Mouse (Mus musculus) lung, postnatal 25 days (tissue): ENCODE measurements around the gene Spen.

Source experiments
- DNase-seq: peaks from one replicate; pipeline ENCODE4 v3.0.0; 2022; ENCODE audit warnings: low spot score

Spen gene

GRCm38 (mm10) chr4:141528938-141529337, 9.5 kb downstream of the Spen start:
- DNase-seq = no peak

GRCm38 (mm10) chr4:141526936-141527650, 11.3 kb downstream of the Spen start:
- no peak for DNase-seq

- no peak for DNase-seq
Measured at GRCm38 (mm10) chr4:141525940-141526339, 12.5 kb downstream of the Spen start.

GRCm38 (mm10) chr4:141524658-141525057, 13.7 kb downstream of the Spen start:
- DNase-seq = no peak

- DNase-seq = no peak
Measured at GRCm38 (mm10) chr4:141523128-141523527, 15.3 kb downstream of the Spen start.

- no peak for DNase-seq
Measured at GRCm38 (mm10) chr4:141518386-141518785, 20.0 kb downstream of the Spen start.

DNA sequence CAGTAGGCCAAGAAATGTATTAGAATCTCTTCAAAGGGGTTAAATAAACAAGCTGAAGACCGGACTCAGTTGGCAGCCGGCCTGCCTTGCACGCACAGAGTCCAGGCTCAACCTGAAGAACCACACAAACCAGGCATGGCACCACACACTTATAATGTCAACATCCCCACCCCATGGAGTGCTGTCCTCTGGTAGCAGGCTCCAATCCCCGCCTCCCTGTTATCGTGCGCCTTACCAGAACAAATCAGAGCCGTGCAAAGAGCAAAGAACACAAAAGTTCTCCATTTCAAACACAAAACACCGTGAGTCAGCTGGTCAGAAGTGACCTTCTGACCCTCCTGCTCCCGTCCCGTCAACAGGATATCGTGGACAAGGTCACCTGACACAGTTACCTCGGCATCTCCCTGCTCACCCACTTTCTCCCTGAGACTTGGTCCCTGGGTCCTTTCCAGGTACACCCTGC, 24.2 kb downstream of the Spen start:
- peak; percentile 85 for DNase-seq

- no peak for DNase-seq
Measured at GRCm38 (mm10) chr4:141512145-141512544, 26.3 kb downstream of the Spen start.

GRCm38 (mm10) chr4:141510457-141510856, 27.9 kb downstream of the Spen start:
- peak; percentile 57 for DNase-seq

GRCm38 (mm10) chr4:141506893-141507292, 31.5 kb downstream of the Spen start:
- DNase-seq = peak; percentile 20

- peak; percentile 94 for DNase-seq
Measured at GRCm38 (mm10) chr4:141506352-141506751, 32.0 kb downstream of the Spen start.

GRCm38 (mm10) chr4:141505810-141506209, 32.6 kb downstream of the Spen start:
- no peak for DNase-seq

DNA sequence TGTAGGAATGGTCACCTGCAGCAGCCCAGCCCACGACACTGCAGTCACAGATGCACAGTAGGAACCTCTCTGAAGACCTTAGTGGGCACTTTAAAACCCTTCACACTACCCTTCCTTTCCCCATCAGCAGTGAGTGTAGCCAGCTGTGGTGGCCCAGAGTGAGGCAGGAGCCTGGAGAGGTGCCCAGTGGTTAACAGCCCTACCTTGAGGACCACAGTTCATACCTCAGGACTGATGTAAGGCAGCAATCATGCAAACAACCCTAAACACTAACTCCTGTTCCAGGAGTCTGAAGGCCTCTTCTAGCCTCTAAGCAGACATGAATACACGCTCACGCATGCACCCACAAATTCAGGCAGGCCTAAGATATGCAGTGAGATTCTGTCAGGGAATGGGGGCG, 33.9 kb downstream of the Spen start:
- DNase-seq = peak; percentile 51

GRCm38 (mm10) chr4:141502723-141503122, 35.7 kb downstream of the Spen start:
- DNase-seq = no peak

- DNase-seq = no peak
Measured at GRCm38 (mm10) chr4:141501058-141501457, 37.3 kb downstream of the Spen start.

- DNase-seq = no peak
Measured at GRCm38 (mm10) chr4:141500637-141501036, 37.8 kb downstream of the Spen start.

DNA sequence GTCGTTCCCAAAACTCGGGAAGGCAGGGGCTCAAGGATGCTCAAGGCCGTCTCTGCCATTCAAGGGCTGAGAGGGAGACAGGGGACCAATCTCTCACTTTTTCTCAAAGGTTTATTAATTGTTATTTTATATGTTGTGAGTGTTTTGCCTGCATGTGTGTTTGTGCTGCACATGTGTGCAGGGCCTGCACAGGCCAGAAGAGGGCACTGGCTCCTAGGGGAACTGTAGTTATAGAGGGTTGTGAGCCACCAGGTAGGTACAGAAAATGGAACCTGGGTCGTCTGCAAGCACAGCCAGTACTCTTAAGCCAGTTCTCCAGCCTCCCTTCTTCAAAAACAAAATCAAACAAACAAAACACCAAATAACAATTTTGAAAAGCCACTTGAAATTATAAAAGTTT, 49.7 kb downstream of the Spen start:
- DNase-seq = no peak

GRCm38 (mm10) chr4:141487581-141487980, 50.8 kb downstream of the Spen start:
- no peak for DNase-seq

DNA sequence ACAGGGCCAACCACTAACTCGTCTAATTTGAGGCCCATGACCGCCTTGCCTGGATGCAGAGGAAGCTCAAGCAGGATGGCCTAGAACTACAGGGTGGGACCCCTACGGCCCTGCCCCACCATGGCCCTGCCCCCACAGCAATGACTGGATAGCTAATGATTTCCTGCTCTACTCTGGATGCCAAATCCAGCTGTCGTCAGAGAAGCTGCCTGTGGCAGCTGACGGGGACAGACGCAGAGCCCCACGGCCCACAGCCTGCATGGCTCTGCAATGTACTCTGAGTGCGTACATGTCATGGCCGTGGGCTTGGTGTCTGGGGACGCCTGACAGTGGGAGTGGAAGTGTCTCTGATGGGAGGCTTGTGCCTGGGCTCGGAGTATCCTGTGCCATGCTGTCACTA, 54.3 kb downstream of the Spen start:
- DNase-seq = no peak

DNA sequence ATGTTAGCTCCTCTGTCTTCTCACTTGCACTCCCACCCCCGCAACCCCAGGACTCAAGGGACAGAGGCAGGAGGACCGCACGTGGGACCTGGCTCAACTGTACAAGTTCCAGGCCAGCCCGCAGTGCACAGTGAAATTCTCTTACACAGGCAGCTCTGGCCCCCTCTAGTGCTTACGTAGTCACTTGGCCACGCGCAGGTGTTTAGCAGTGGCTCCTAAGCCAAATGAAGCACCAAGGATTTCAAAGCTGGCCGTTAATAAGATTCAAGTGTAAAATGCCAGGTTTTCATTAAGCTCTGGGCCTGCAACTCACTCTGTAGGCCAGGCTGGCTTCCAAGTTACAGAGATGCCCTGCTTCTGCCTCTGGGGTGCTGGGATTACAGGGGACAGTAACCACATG, 59.0 kb downstream of the Spen start:
- DNase-seq = no peak

- DNase-seq = no peak
Measured at GRCm38 (mm10) chr4:141478794-141479193, 59.6 kb downstream of the Spen start.

GRCm38 (mm10) chr4:141478225-141478624, 60.2 kb downstream of the Spen start:
- DNase-seq = no peak

GRCm38 (mm10) chr4:141477681-141478102, 60.7 kb downstream of the Spen start:
- DNase-seq = peak; percentile 70

DNA sequence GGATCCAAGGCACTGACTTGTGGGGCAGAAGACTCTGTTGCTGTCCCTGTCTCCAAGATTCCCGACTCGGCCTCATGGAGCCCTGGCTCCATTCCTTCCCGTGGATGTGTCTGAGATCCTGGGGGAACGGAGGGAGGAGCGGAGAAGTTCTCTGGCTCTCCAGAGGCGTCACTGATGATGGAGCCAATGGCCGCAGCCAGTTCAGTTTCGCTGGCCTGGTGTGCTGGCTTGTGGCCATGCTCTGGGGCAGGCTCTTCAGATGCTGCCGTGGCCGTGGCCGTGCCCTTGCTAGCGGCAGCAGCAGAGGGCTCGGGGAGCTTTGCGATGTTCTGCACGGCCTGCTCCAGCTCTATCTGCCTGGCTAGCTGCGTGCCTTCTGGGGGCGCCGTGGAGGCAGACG, 64.0 kb downstream of the Spen start:
- DNase-seq = no peak
